Mouse (Mus musculus) hematopoietic stem cell, adult 5-6 weeks (primary cell): ENCODE data around the gene Itm2b. TPM values are rescaled to one million over a fixed set of nuclear protein-coding genes. Genes with fewer than 3 reads are reported as not detected.

ENCODE experiments used
- ATAC-seq, 2 experiments: fragments of 125-278 bp in 1 of 2; replicated peaks in 1 of 2; 2 replicates each; pipeline ENCODE4 v1.8.0; 2016 to 2017; ENCODE audit warnings: inconsistent platforms in 2 of 2, mild to moderate bottlenecking in 2 of 2, moderate number of reproducible peaks in 2 of 2, low read depth in 1 of 2, moderate TSS enrichment in 1 of 2; ENCODE audit not compliant: low FRiP score in 2 of 2, poor library complexity in 2 of 2, severe bottlenecking in 2 of 2, insufficient read depth in 1 of 2, low TSS enrichment in 1 of 2
- total RNA-seq: library from RNA; stranded (forward); fragments of 172-1452, 232-1000 nt; gene quantifications from 2 replicates; pipeline ENCODE4 v1.2.3, GENCODE M21; 2017

Gene Itm2b
- total RNA-seq: 901 and 1,019 TPM in 2 replicates

- ATAC-seq: peak; percentile 29 to 64
Observed at GRCm38 (mm10) chr14:73384913-73385719, at the start of gene Itm2b. Gene Itm2b, minus strand, starts transcription at chr14:73385289.

GRCm38 (mm10) chr14:73433487-73433886, 48.4 kb upstream of the Itm2b start:
- ATAC-seq: peak; percentile 81 to 85

- no peak for ATAC-seq
Observed at GRCm38 (mm10) chr14:73430571-73430970, 45.5 kb upstream of the Itm2b start.

- ATAC-seq: no peak
Observed at GRCm38 (mm10) chr14:73425571-73426041, 40.5 kb upstream of the Itm2b start.

- ATAC-seq: no peak
Observed at GRCm38 (mm10) chr14:73424961-73425360, 39.9 kb upstream of the Itm2b start.

- ATAC-seq: no peak
Observed at GRCm38 (mm10) chr14:73423542-73423941, 38.5 kb upstream of the Itm2b start.

- no peak for ATAC-seq
Observed at GRCm38 (mm10) chr14:73422621-73423020, 37.5 kb upstream of the Itm2b start.

GRCm38 (mm10) chr14:73421580-73421979, 36.5 kb upstream of the Itm2b start:
- no peak for ATAC-seq

- no peak for ATAC-seq
Observed at GRCm38 (mm10) chr14:73420138-73420745, 35.2 kb upstream of the Itm2b start.

- ATAC-seq: no peak
Observed at GRCm38 (mm10) chr14:73416511-73416910, 31.4 kb upstream of the Itm2b start.

- ATAC-seq: no peak
Observed at GRCm38 (mm10) chr14:73415376-73416035, 30.4 kb upstream of the Itm2b start.

- ATAC-seq: no peak
Observed at GRCm38 (mm10) chr14:73411729-73412128, 26.6 kb upstream of the Itm2b start.

- peak; percentile 51 to 54; a peak in 1 of 4 replicates for ATAC-seq
Observed at GRCm38 (mm10) chr14:73410083-73410482, 25.0 kb upstream of the Itm2b start.

GRCm38 (mm10) chr14:73408223-73408845, 23.2 kb upstream of the Itm2b start:
- ATAC-seq: peak; percentile 63 to 74

- no peak for ATAC-seq
Observed at GRCm38 (mm10) chr14:73404016-73404415, 18.9 kb upstream of the Itm2b start.

- ATAC-seq: no peak; a peak in 1 of 4 replicates
Observed at GRCm38 (mm10) chr14:73403351-73403750, 18.3 kb upstream of the Itm2b start.

- ATAC-seq: no peak
Observed at GRCm38 (mm10) chr14:73402296-73403035, 17.4 kb upstream of the Itm2b start.
